Mouse (Mus musculus): ENCODE data around the gene Pde6c. TPM values are rescaled to one million over a fixed set of nuclear protein-coding genes. Genes with fewer than 3 reads are reported as not detected.

Pde6c gene
- total RNA-seq, 4 experiments from 2014 or later: not detected

GRCm38 (mm10) chr19:38134806-38135205 lies 2.2 kb downstream of the Pde6c start:
- DNase-seq (ENCODE audit: low spot score in 2 of 2): no peak

GRCm38 (mm10) chr19:38143540-38144271 lies 11.1 kb downstream of the Pde6c start:
- no peak for DNase-seq (ENCODE audit: low spot score in 2 of 2)

GRCm38 (mm10) chr19:38156243-38156642 lies 23.7 kb downstream of the Pde6c start:
- no peak for DNase-seq (ENCODE audit: low spot score in 2 of 2)

GRCm38 (mm10) chr19:38161648-38162354 lies 29.2 kb downstream of the Pde6c start:
- DNase-seq (ENCODE audit: low spot score in 2 of 2): no peak

GRCm38 (mm10) chr19:38164633-38165032 lies 32.1 kb downstream of the Pde6c start:
- DNase-seq (ENCODE audit: low spot score in 2 of 2): no peak

GRCm38 (mm10) chr19:38179675-38180074 lies 47.1 kb downstream of the Pde6c start:
- no peak for DNase-seq (ENCODE audit: low spot score in 2 of 2)

GRCm38 (mm10) chr19:38186631-38187344 lies 54.2 kb downstream of the Pde6c start:
- DNase-seq (ENCODE audit: low spot score in 2 of 2): no peak

- DNase-seq (ENCODE audit: low spot score in 2 of 2): no peak
Observed at GRCm38 (mm10) chr19:38187345-38187680, 54.7 kb downstream of the Pde6c start.

- no peak for DNase-seq (ENCODE audit: low spot score in 2 of 2)
Observed at GRCm38 (mm10) chr19:38190606-38191005, 58.0 kb downstream of the Pde6c start.

- no peak for DNase-seq (ENCODE audit: low spot score in 2 of 2)
Observed at GRCm38 (mm10) chr19:38191446-38191845, 58.9 kb downstream of the Pde6c start.

- DNase-seq (ENCODE audit: low spot score in 2 of 2): no peak
Observed at GRCm38 (mm10) chr19:38195245-38195644, 62.7 kb downstream of the Pde6c start.

GRCm38 (mm10) chr19:38198731-38199130 lies 66.2 kb downstream of the Pde6c start:
- no peak for DNase-seq (ENCODE audit: low spot score in 2 of 2)

- no peak for DNase-seq (ENCODE audit: low spot score in 2 of 2)
Observed at GRCm38 (mm10) chr19:38206669-38207068, 74.1 kb downstream of the Pde6c start.

- DNase-seq (ENCODE audit: low spot score in 2 of 2): no peak
Observed at GRCm38 (mm10) chr19:38217696-38218095, 85.1 kb downstream of the Pde6c start.

- no peak for DNase-seq (ENCODE audit: low spot score in 2 of 2)
Observed at GRCm38 (mm10) chr19:38223356-38223904, 90.8 kb downstream of the Pde6c start.

GRCm38 (mm10) chr19:38223905-38224684 lies 91.5 kb downstream of the Pde6c start, which contains the start of gene Fra10ac1:
TSS of gene Fra10ac1 (minus strand) at chr19:38224156.
- DNase-seq (ENCODE audit: low spot score in 2 of 2): peak; percentile 78 to 86

- DNase-seq (ENCODE audit: low spot score in 2 of 2): no peak
Observed at GRCm38 (mm10) chr19:38224685-38225060, 92.1 kb downstream of the Pde6c start.

GRCm38 (mm10) chr19:38228699-38229098 lies 96.1 kb downstream of the Pde6c start:
- no peak for DNase-seq (ENCODE audit: low spot score in 2 of 2)

- DNase-seq (ENCODE audit: low spot score in 2 of 2): no peak
Observed at GRCm38 (mm10) chr19:38232087-38232486, 99.5 kb downstream of the Pde6c start.

- DNase-seq (ENCODE audit: low spot score in 2 of 2): no peak
Observed at GRCm38 (mm10) chr19:38232516-38232915, 99.9 kb downstream of the Pde6c start.
